Mouse (Mus musculus) kidney, adult 2 months (tissue): ENCODE data around the gene Sox4.

Experiments
- CTCF ChIP-seq: fragments of 200-500 bp; conservative IDR thresholded peaks from 2 replicates; pipeline ENCODE4 v1.5.1; 2011; ENCODE audit warnings: low read depth, mild to moderate bottlenecking, control low read depth, low read length, moderate library complexity, mixed read lengths; ENCODE audit not compliant: insufficient read depth, insufficient read length
- POLR2A ChIP-seq: fragments of 200-500 bp; IDR thresholded peaks from one replicate; pipeline ENCODE4 v1.6.1; 2011; ENCODE audit warnings: low read depth, low read length, control low read depth

DNA sequence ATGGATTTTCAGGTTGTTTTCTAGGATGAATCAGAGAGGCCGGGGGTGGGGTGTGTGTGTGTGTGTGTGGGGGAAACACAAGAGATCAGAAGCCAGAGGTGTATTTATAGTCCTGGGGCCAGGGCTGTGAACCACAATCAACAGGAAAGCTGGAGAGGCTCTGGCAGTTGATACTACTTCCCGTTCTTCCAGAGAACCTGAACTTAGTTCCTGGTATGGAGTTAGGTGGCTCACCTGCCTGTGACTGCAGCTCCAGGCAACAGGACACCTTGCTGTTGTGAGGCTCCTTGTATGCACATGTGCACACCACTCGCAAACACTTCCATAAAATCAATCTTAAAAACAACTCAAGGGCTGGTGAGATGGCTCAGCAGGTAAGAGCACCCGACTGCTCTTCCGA is 7.8 kb downstream of the Sox4 start:
- TF ChIP-seq POLR2A = no peak
- no peak for TF ChIP-seq CTCF
